Mouse (Mus musculus): ENCODE measurements around the gene Nmt1. TPM values are rescaled to one million over a fixed set of nuclear protein-coding genes. Genes with fewer than 3 reads are reported as not detected.

Nmt1 gene
- polyA plus RNA-seq, 1 experiment from 2014 or later = 60.0 TPM

DNA sequence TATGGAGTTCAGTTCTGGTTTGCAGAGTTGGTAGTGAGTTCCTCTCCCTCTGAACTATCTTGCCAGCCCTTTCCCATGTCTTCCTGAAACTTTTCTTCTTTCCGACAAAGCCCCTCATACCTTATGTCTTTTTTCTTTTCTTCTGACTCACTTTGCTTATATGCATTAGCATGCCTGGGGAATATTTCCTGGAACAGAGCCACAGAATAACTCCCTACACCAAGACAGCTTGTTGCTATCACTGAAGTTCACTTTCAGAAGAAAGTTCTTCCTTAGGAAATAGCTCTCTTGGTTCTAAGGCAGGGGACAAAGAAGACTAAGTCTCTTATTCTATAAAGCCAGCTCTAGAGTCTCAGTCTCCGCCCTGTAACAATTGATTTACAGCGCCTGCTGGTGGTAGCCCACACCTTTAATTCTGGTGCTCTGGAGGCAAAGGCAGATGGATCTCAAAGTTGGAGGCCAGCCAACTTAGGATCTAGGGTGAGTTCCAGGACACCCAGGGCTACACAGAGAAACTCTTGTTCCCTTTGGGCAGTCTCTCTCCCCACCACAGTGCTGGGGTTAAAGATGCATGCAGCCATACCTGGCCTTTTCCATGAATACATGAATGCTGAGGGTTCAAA, 7.2 kb upstream of the Nmt1 start:
- H3K4me1 ChIP-seq (ENCODE audit: control insufficient read depth, insufficient read depth, low read length) = peaks cover 4% of the 10 kb centered on the region; the same call in 1 of the 2 replicates
- no peak overlapping the region for H3K27ac ChIP-seq (replicated peaks; ENCODE audit: low read depth, low read length)
- ATAC-seq (ENCODE audit: low read depth) = no peak
- no peak overlapping the region for H3K9ac ChIP-seq (ENCODE audit: low read depth, low read length)
- no peaks in the 10 kb centered on the region for H3K9me3 ChIP-seq (ENCODE audit: control insufficient read depth, low read length)
- H3K4me2 ChIP-seq (ENCODE audit: low read depth, low read length) = no peak overlapping the region
- H3K27me3 ChIP-seq (replicated peaks; ENCODE audit: control insufficient read depth, insufficient read depth, low read length) = no peaks in the 10 kb centered on the region
- peaks cover 14% of the 10 kb centered on the region for H3K36me3 ChIP-seq (ENCODE audit: control insufficient read depth, insufficient read depth, low read length)
- DNase-seq (ENCODE audit: low spot score) = no peak
- 70% methylated on average over 3 of the region's 3 CpGs for WGBS
- no peak overlapping the region for H3K4me3 ChIP-seq (ENCODE audit: low read depth, low read length)

DNA sequence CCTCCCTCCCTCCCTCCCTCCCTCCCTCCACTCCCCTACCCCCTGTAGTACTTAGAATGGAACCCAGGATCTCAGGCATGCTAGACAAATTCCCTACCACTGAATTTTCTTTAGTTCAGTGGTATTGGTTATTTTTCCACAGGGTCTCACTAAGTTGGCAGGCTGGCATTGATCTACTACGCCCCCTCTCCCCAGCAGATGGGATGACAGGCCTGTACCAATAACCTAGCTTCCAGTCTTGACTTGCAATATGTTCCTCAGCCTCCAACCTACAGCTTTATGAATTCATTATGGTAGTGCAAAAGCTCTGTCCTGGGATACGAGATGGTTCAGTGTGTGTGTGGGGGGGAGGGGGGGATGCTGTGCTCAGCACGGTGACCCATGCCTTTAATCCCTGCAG, 4.0 kb upstream of the Nmt1 start:
- Histone ChIP-seq H3K27me3 (replicated peaks; ENCODE audit: control insufficient read depth, insufficient read depth, low read length) (no peaks in the 10 kb centered on the region), H3K4me3 (ENCODE audit: low read depth, low read length) (no peak overlapping the region), H3K9me3 (ENCODE audit: control insufficient read depth, low read length) (no peaks in the 10 kb centered on the region), H3K9ac (ENCODE audit: low read depth, low read length) (no peak overlapping the region), H3K4me1 (ENCODE audit: control insufficient read depth, insufficient read depth, low read length) (peaks cover 7% of the 10 kb centered on the region), H3K27ac (replicated peaks; ENCODE audit: low read depth, low read length) (no peak overlapping the region), H3K4me2 (ENCODE audit: low read depth, low read length) (no peak overlapping the region), H3K36me3 (ENCODE audit: control insufficient read depth, insufficient read depth, low read length) (peaks cover 14% of the 10 kb centered on the region)
- ATAC-seq (ENCODE audit: low read depth) = no peak
- DNase-seq (ENCODE audit: low spot score) = no peak
- WGBS = 87% methylated on average over 3 of the region's 3 CpGs

DNA sequence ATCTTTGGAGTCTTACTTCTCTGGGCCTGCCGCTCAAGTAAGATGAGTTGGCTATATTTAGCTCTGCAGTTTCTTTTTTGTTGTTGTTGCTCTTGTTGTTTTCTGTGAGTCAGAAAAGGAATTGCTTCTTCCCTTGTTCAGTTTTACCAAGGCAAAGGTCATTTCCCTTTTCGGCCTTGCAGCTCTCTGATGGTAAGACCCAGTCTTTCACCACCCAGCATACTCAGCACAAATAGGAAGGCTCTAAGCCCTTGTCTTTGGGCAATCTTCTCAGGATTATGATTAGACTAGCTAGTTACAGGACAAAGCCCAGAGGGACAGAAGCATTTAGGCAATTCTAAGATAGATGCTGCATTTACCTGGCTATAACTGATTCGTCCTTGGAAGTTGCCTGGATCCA, 1.1 kb upstream of the Nmt1 start:
- ATAC-seq (ENCODE audit: low read depth) = no peak
- H3K4me2 ChIP-seq (ENCODE audit: low read depth, low read length) = peak overlapping the region; percentile 68
- WGBS = 89% methylated on average over 3 of the region's 3 CpGs
- H3K4me1 ChIP-seq (ENCODE audit: control insufficient read depth, insufficient read depth, low read length) = peaks cover 12% of the 10 kb centered on the region
- H3K9ac ChIP-seq (ENCODE audit: low read depth, low read length) = peak overlapping the region; percentile 58; the same call in 1 of the 2 replicates
- H3K27me3 ChIP-seq (replicated peaks; ENCODE audit: control insufficient read depth, insufficient read depth, low read length) = no peaks in the 10 kb centered on the region
- no peaks in the 10 kb centered on the region for H3K9me3 ChIP-seq (ENCODE audit: control insufficient read depth, low read length)
- no peak overlapping the region for H3K27ac ChIP-seq (replicated peaks; ENCODE audit: low read depth, low read length)
- no peak for DNase-seq (ENCODE audit: low spot score)
- no peak overlapping the region; the same call in 1 of the 2 replicates for H3K4me3 ChIP-seq (ENCODE audit: low read depth, low read length)
- H3K36me3 ChIP-seq (ENCODE audit: control insufficient read depth, insufficient read depth, low read length) = peaks cover 14% of the 10 kb centered on the region

DNA sequence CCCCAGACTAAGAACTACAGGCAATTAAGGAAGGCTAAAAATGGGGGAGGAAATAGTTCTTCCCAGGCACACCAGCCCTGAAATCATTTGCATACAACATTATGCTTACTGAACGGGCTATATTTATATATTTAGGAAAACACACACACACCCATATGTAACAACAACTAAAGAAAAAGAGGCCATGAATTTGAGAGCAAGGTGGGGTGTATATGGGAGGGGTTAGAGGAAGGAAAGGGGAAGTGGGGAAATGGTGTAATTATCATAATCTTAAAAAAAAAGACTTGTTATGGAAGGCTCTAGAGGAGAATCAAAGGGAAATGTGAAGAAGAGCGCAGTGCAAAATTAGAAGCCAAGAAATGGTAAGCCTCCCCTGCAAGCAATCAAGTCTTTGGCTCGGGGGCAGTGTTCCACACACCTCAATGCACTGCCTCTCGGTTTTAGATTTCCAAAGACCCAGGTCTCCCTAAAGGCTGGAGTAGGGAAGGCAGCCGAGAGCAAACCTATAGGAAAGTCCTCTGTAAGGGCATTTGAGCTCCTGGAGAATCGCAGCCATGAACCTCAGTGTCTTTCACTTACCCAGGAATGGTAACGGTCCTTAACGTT, 317 bp upstream of the Nmt1 start:
- peak; percentile 42; the same call in 1 of the 2 replicates for ATAC-seq (ENCODE audit: low read depth)
- Histone ChIP-seq H3K4me3 (ENCODE audit: low read depth, low read length) (peak overlapping the region; percentile 72), H3K36me3 (ENCODE audit: control insufficient read depth, insufficient read depth, low read length) (peaks cover 14% of the 10 kb centered on the region), H3K4me2 (ENCODE audit: low read depth, low read length) (peak overlapping the region; percentile 68), H3K9me3 (ENCODE audit: control insufficient read depth, low read length) (no peaks in the 10 kb centered on the region), H3K27ac (replicated peaks; ENCODE audit: low read depth, low read length) (peak overlapping the region; percentile 71), H3K4me1 (ENCODE audit: control insufficient read depth, insufficient read depth, low read length) (peaks cover 12% of the 10 kb centered on the region), H3K9ac (ENCODE audit: low read depth, low read length) (peak overlapping the region; percentile 58), H3K27me3 (replicated peaks; ENCODE audit: control insufficient read depth, insufficient read depth, low read length) (no peaks in the 10 kb centered on the region)
- WGBS = 10% methylated on average over 8 of the region's 8 CpGs
- DNase-seq (ENCODE audit: low spot score) = no peak

DNA sequence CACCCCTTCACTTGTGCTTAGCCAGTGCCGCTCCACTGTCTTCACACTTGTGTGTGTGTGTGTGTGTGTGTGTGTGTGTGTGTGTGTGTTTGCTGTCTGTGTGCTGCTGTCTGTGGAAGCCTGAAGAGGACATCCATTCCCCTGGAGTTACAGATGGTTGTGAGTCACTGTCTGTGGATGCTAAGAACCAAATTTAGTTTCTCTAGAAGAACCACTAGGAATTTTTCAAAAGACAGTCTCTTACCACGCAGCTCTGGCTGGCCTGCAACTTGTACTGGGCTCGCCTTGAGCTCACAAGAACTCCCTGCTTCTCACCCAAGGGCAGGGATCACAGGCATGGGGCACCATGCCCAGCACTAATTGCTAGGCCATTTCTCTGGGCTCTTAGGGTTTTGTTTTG, 5.0 kb downstream of the Nmt1 start:
- no peak for DNase-seq (ENCODE audit: low spot score)
- no peak overlapping the region for H3K9ac ChIP-seq (ENCODE audit: low read depth, low read length)
- H3K4me1 ChIP-seq (ENCODE audit: control insufficient read depth, insufficient read depth, low read length) = peaks cover 4% of the 10 kb centered on the region
- no peaks in the 10 kb centered on the region for H3K9me3 ChIP-seq (ENCODE audit: control insufficient read depth, low read length)
- H3K27me3 ChIP-seq (replicated peaks; ENCODE audit: control insufficient read depth, insufficient read depth, low read length) = no peaks in the 10 kb centered on the region
- H3K27ac ChIP-seq (replicated peaks; ENCODE audit: low read depth, low read length) = no peak overlapping the region
- H3K36me3 ChIP-seq (ENCODE audit: control insufficient read depth, insufficient read depth, low read length) = peaks cover 9% of the 10 kb centered on the region; the same call in 1 of the 2 replicates
- ATAC-seq (ENCODE audit: low read depth) = no peak
- WGBS = 93% methylated on average over 3 of the region's 3 CpGs
- no peak overlapping the region for H3K4me2 ChIP-seq (ENCODE audit: low read depth, low read length)
- H3K4me3 ChIP-seq (ENCODE audit: low read depth, low read length) = no peak overlapping the region

DNA sequence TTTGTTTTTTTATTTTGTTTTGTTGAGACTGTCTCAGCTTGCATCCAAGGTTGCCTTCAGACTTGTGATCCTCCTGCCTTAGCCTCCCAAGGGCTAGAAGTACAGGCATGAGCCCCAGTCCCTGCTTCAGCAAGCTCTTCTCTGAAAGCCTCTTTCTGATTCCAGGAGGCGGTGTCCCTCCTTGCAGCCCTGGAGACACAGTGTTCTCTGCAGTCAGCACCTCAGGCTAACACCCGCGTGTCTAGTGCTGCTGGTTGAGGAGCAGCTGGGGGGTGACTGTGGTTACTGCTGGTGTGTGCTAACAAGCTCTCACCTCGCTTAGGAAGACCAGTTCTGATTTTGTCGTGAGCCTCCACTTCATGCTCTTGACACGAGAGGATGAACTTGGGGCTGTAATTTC, 7.0 kb downstream of the Nmt1 start:
- DNase-seq (ENCODE audit: low spot score) (no peak), ATAC-seq (ENCODE audit: low read depth) (no peak)
- Histone ChIP-seq H3K4me1 (ENCODE audit: control insufficient read depth, insufficient read depth, low read length) (no peaks in the 10 kb centered on the region), H3K9ac (ENCODE audit: low read depth, low read length) (no peak overlapping the region), H3K27ac (replicated peaks; ENCODE audit: low read depth, low read length) (no peak overlapping the region), H3K9me3 (ENCODE audit: control insufficient read depth, low read length) (no peaks in the 10 kb centered on the region), H3K4me2 (ENCODE audit: low read depth, low read length) (no peak overlapping the region), H3K36me3 (ENCODE audit: control insufficient read depth, insufficient read depth, low read length) (peaks cover 9% of the 10 kb centered on the region; the same call in 1 of the 2 replicates), H3K4me3 (ENCODE audit: low read depth, low read length) (no peak overlapping the region), H3K27me3 (replicated peaks; ENCODE audit: control insufficient read depth, insufficient read depth, low read length) (no peaks in the 10 kb centered on the region)
- WGBS = 83% methylated on average over 6 of the region's 6 CpGs

DNA sequence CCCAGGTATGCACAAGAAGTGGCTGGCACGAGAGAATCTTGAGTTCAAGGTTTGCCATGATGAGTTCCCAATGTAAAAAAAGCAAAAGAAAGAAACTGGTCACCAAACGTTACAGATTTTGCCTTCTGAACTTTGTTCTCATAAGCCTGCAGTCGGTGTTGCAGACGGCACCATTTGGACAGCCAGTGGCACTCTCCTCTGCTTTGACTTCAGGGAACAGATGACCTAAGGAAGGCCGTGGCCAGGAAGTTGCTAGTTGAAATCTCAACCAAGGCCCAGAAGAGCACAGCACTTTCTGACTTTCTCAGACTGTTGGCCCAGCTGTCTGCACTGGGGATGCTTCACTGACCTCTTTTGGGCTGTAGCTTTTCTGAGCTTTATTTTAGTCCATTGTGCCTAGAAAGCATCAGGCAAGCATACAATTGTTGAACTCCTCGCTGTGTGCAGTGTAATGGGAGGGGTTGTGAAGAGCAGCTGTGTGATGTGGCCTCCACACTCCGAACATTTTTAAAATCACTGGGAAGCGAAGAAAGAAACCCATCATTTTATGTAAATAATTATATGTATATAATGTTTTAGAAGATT, 9.0 kb downstream of the Nmt1 start:
- WGBS = 86% methylated on average over 8 of the region's 8 CpGs
- H3K9me3 ChIP-seq (ENCODE audit: control insufficient read depth, low read length) = no peaks in the 10 kb centered on the region
- no peak overlapping the region for H3K4me2 ChIP-seq (ENCODE audit: low read depth, low read length)
- peaks cover 9% of the 10 kb centered on the region; the same call in 1 of the 2 replicates for H3K36me3 ChIP-seq (ENCODE audit: control insufficient read depth, insufficient read depth, low read length)
- H3K27me3 ChIP-seq (replicated peaks; ENCODE audit: control insufficient read depth, insufficient read depth, low read length) = no peaks in the 10 kb centered on the region
- no peak overlapping the region for H3K27ac ChIP-seq (replicated peaks; ENCODE audit: low read depth, low read length)
- H3K9ac ChIP-seq (ENCODE audit: low read depth, low read length) = no peak overlapping the region
- no peak for DNase-seq (ENCODE audit: low spot score)
- no peak for ATAC-seq (ENCODE audit: low read depth)
- H3K4me1 ChIP-seq (ENCODE audit: control insufficient read depth, insufficient read depth, low read length) = no peaks in the 10 kb centered on the region
- H3K4me3 ChIP-seq (ENCODE audit: low read depth, low read length) = no peak overlapping the region

DNA sequence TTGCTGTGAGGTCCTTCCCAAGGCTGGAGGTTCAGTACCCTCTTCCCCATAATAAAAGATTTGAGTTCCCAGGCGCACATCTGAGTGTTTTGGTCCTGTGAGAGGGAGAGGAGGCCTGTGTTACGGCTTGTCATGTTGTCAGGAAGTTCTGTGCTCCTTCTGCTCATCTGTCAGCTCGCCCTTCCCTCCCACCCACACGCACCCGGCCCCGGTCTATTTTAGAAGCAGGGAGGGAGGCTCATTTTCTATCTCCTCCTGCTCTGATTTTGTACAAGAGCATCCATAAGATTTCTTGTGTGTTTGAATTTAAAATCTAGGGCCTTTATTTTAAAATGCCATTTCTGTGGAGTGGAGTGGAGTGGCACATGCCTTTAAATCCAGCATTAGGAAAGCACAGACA, 10.0 kb downstream of the Nmt1 start:
- Histone ChIP-seq H3K4me3 (ENCODE audit: low read depth, low read length) (no peak overlapping the region), H3K4me1 (ENCODE audit: control insufficient read depth, insufficient read depth, low read length) (no peaks in the 10 kb centered on the region), H3K36me3 (ENCODE audit: control insufficient read depth, insufficient read depth, low read length) (peaks cover 10% of the 10 kb centered on the region; the same call in 1 of the 2 replicates), H3K27me3 (replicated peaks; ENCODE audit: control insufficient read depth, insufficient read depth, low read length) (no peaks in the 10 kb centered on the region), H3K9me3 (ENCODE audit: control insufficient read depth, low read length) (no peaks in the 10 kb centered on the region), H3K27ac (replicated peaks; ENCODE audit: low read depth, low read length) (no peak overlapping the region), H3K9ac (ENCODE audit: low read depth, low read length) (no peak overlapping the region), H3K4me2 (ENCODE audit: low read depth, low read length) (no peak overlapping the region)
- no peak for DNase-seq (ENCODE audit: low spot score)
- 82% methylated on average over 6 of the region's 6 CpGs for WGBS
- no peak for ATAC-seq (ENCODE audit: low read depth)
